Mouse (Mus musculus) embryo, embryonic 10.5 days (tissue): ENCODE data around the gene Nlrx1.
A peak's percentile ranks its signal among the peaks of the same experiment; 100 is the strongest.
"Not testable (repeated sequence)": the region's sequence is repeated elsewhere in the genome, so short reads cannot be mapped to it uniquely, and the experiment has no call there.

ENCODE experiments used
- DNase-seq: peaks from one replicate; pipeline ENCODE4 v3.0.0-alpha.2; 2015; ENCODE audit warnings: low spot score

Gene Nlrx1

DNA sequence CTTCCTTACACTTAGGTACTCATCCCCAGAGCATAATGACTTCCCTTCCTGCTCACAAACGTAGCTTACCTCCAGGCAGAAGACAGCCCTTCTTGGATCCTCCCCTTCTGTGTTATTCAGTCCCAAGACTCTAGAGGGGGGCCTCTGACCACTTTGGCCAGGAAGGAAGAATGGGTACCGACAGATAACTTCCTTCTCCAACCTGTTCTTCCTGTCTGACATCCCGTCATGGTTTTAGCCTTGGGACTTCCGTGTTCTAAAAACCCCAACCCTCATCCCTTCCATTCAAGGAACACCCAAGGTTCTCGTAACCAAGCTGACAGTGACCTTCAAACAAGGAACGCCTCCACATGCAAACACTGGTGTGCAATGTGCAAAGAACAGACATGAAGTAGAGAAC, at the start of gene Nlrx1:
Gene Nlrx1 (minus strand): TSS at position 168 of the 400 bp plus-strand sequence.
- DNase-seq: no peak

DNA sequence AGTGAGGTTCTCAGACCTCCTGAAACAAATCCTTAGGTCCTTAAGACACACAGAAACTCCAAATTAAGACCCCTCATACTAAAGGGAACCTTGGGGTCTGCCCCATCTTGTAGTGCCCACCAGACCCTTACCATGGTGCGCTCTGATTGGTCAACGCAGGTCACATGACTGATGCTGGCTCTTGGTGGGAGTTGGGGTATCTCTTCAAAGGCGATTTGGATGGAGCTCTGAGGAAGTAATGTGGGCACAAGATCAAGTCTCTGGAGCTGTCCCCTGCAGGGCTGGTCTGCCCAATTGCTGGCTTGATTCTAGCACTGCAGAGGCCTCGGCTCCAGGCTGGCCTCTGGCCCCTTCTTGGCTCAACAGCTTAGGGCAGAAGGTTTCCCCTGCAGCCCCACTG, 49.1 kb upstream of the Nlrx1 start:
- DNase-seq: no peak

DNA sequence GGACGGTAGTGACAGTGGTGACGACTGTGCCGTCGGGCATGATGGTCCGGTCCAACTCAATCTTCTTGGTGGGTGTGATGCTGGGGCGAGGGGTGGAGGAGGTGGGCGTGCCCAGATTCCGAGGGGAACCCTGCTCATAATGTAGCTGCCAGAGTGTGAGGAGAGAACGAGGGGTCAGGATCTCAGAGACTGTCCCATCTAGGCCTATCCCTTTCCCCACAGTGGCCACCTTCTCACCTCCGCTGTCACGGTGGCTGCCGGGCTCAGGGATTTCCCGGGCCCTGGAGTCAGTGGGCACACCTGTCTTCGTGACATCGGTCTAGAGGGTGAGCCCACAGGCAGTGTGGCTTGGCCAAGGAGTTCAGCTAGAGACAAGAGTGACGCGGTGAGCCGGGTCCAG, 46.5 kb upstream of the Nlrx1 start:
- DNase-seq: no peak

DNA sequence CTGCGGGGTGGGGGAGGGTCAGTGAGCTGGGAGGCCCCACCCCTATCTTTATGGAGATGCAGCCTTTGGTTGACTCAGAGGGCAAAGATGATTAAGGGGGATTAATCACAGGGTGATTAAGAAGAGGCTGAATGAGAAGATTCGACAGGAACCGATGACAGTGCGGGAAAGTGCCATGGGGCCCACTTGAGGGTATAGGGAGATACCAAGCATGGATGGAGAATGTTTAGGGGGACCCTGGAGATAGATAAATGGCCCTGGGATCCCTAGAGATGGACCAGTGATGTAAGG, 45.8 kb upstream of the Nlrx1 start:
- no peak for DNase-seq

DNA sequence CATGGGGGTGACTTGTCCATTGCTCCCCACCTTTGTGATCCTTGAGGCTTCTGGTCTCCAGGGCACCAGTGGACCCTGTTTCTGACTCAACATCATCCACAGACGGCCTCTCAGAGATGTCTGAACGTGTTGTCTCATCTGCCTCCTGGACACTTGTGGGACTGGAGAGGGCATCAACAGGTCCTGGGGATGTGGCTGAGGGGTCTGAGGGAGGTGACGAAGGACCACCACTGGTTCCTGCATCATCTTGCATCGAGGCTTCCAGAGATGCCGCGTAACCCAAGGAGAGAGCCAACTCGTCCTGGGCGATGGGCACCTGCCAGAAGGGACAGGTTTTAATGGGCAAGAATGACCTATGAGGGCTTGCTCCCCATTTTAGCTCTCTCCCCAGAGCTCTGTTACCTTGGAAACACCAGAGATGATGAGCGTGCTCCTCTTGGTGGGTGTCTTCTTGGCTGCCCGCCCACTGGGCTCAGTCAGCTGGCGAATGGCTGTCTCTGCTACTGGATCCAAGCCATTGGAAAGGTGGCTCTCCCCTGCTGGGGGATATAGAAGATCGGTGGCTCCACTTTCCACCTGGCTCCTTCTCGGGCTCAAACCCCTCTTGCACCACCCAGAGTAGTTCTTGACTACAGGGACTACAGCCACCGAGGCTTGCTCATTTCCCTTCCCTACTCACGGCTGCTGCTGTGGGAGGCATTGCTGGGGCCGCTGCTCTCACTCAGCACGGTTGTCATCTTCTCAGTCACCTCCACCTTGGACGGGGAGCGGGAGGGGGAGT, 45.3 kb upstream of the Nlrx1 start:
- DNase-seq: no peak

DNA sequence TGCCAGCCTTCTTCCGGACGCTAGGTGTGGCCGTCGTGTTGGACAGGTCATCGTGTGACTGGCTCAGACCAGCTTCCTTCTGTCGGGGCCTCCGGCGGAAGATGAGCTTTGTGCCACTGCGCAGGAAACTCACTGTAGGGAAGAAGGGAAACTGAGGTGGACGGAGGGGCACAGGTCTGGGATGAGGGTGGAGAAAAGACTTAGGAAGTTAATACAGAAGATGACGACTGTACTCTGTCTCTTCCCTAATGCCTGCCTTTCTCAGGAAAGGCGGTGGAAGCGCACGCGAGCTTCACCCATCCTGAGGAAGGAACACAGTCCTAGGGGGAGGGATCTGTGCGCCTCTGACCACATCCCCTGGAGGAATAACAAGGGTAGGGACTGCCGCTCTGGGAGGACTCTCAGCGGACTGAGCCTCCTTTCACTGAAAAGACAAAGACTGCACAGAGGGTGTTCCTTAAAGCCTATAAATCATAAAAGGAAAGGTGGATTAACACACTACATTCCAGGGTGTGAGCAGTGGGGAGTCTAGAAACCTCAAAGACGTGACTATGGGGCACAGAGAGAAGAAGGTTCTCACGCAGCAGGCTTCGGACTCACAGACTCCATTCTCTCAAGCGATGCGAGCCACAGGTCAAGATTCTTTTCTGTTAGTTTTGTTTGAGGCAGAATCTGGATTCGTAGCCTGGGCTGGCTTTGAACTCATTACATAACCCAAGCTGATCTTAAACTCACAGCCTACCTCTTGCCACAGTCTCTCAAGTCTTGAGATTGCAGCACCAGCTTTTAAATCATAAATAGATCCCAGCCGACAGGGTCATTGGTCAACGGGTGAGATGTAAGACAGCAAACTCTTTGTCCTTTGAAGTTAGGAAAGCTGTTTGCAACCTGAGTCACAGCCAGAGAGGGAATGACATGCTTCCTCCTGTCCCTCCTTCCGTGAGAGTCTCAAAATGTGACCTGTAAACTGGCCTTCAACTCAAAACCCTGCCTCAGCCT, 43.0 kb upstream of the Nlrx1 start:
- peak; percentile 58 for DNase-seq

DNA sequence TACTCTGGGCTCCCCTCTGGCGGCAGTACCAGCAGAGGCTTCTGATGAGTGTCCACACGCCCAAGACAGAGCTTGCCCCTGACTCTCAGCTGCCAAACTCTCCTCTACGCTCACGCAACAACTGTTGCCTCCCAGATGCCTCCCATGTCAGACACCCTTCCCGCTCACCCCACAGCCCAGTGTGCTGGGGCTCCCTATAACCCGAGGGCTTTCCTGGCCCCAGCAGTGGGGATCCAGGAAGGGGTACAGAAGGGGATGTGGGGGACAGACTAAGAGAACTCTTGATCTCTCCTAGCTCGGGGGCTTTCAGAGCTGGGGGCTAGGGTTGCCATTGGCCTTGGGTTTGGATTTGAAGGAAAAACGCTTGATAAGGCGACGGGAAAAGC, 42.3 kb upstream of the Nlrx1 start:
- DNase-seq: no peak

DNA sequence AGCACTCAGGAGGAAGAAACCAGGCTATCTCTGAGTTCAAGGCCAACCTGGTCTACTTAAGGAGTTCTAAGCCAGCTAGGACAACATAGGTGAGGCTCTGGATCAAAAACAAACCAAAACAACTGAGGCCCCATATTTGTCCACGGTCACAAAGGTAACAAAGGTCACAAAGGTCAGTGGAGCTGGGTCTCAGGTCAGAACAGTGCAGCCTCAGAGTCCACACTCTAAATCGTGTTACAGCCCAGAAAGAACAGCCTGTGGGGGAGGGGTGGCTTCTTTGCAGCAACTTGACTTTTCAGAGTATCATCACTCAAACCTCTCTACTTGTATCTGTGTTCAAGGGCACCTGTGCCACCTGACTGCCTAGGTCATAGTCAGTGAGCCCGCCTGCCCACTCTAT, 41.4 kb upstream of the Nlrx1 start:
- no peak for DNase-seq

DNA sequence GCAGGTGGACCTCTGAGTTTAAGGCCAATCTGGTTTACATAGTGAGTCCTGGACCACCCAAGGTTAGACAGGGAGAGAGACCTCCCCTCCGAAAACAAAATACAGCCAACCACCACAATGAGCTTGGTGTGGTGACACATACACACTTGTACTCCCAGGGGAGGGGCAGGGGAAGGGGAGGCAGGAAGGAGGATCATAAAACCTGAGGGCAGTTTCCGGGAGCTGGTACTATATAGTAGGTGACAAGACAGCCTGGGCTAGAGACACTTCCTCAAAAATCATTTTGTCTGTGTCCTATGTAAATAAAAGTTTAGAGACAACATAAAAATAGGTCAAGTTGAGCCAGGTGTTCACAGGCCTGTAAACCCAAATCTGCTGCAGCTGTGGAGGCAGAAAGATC, 38.8 kb upstream of the Nlrx1 start:
- DNase-seq: no peak

DNA sequence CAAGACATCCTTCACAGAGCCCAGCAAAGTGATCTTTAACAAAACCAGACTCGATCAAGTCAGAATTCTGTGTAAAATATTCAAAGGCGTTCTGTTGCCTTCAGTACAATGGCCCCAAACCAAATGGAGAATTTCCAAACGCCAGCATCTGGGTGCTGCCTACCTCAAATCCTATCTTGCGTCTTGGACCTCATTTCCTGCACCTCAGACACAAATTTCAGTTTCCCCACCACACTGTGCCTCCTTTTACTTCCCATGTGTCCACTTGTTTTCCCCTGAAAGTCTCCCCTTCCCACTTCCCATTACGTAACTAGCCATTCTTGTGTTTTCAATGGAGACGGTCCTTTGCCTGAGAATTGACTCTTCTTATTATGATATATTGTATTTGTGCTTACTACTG, 38.1 kb upstream of the Nlrx1 start:
- no peak for DNase-seq

DNA sequence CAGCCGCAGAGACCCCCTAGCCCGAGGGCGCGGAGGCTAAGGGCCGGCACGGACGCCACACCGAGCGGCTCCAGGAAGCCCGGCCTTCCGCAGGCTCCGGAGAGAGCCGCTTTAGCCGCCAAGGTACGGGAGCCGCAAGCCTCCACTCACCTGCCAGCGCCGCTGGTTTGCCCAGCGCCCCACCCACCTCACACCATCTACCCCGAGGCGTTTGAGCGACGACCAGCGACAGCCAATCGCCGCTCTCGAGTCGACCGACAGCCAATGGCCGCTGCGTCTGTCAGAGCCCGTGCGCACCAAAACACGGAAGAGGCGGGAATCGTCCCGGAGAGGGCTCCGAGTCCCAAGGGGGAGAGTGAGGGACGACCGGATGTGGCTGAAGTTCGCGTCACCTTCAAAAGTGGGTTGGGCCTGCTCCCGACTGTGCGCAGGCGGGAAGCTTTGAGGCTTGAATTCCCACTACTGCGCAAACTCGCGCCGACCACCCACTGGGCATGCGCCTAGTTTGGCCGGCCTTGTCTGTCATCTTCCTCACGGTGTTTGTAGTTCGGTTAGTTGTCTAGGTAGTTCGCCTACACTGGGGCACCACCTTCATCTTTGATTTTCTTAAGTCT, 37.2 kb upstream of the Nlrx1 start, which contains the start of gene Hinfp:
Gene Hinfp (minus strand): TSS at position 206 of the 614 bp plus-strand sequence.
- peak; percentile 99 for DNase-seq

DNA sequence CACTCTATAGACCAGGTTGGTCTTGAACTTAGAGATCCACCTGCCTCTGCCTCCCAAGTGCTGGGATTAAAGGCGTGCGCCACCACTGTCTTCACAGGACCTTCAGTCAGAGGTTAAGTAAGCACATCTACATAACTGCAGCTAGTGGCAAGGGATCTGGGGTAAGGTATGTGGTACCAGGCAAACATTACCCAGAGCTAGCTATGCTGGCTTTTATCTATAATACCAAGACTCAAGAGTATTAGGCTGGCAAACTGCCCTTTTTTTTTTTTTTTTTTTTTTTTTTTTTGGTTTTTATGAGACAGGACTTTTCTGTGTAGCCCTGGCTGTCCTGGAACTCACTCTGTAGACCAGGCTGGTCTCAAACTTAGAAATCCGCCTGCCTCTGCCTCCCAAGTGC, 31.6 kb upstream of the Nlrx1 start:
- DNase-seq: not testable (repeated sequence)

DNA sequence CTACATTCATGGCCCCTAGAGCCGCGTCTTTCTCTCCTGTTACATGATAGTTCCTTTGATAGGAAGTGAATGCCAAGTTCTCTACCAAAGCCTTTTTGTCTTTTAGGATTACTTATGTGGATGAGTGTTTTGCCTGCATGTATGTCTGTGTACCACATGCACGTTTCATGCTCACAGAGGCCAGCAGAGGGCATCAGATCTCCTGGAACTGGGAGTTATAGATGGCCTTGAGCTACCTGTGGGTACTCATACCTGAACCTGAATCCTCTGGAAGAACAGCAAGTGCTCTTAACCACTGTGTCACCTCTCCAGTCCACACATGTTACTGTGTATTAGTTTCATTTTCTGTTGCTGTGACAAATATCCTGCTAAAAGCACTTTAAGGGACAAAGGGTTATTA, 24.1 kb upstream of the Nlrx1 start:
- peak; percentile 59 for DNase-seq

DNA sequence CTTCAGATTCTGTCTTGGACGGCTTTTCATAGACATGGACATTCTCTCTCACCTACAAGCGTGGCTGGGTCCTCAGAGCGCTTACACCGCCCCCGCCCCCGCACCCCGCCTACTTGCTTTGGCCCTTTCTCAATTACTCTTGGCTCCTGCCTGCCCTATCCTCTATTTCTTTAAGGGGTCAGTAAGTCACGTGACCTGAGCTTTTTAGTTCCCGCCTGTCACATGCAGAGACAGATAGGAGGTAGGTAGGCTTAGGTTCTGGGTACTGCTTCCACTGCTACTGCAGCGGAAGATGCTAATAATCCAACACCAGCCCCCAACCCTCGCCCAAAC, 20.5 kb upstream of the Nlrx1 start:
- peak; percentile 42 for DNase-seq

DNA sequence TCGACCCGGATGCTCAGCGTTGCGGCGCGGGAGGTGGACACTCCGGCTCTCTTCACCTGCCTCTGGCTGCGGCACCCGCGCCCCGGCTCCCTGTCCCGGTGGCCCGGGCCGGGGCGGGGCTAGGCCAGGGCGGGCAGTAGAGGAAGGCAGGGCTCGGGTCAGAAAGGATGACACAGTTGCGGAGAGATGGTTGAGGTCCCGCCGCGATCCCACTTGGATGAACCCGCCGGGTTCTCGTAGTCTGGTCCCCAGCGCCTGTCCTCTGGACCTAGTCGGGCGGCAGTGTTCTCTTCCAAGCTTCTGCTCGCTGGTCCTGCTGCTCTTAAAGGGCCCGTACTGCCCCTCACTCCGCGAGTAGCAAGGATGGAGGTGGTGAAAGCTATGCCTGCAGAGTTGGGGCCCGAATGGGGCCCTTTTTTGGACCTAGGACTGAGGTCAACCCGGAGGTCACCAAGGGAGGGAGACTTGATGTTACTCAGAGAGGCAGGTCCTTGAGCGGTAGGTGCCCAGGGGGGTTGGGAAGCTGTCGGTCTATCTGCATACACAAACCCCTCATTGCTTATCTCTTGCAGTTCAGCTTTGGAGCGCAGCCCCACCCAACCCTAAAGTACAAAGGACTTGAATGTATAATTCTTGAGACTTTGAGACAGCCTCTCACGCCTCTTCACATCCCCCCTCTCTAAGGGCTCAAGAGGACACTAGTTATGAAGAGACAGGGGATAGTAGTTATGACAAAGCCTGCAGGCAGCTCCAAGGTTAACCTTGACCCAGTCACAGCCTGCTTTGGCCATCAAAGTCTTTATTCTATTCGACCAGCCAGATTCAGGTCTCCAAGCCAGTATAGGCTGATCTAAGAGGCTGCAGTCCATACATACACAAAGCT, 19.9 kb upstream of the Nlrx1 start, which contains the start of gene Abcg4:
Gene Abcg4 (minus strand): TSS at position 540 of the 883 bp plus-strand sequence.
- peak; percentile 64 for DNase-seq

DNA sequence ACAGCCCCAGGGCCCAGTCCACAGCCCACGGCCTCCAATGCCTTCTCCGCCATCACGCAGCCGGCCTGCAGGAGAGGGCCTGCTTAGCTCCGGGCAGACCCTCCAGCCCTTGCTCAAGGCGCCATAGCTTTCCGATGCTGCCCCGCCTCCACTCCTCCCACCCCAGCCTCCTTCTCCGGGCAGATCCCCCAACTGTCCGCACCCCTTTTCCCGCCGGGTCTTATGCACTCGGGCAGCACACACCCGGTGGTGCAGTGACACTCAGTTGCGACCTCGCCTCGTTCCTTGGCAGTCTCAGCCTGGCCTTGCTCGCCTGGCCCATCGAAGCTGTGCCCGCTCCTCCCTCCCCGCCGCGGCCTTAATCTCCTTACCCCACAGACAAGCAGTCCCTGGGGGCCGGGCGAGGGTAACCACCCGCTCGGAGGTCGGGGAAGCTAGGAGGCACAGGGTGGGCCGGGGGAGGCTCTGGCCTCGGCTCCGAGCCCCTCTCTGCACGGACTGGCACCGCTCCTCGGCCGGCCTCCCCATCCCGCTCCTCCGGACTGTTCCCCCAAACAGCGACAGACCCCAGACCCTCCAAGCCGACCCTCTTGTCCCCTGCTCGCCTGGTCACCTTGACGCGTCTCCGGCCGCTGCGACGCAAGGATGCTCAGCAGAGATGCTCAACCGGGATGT, 19.1 kb upstream of the Nlrx1 start:
- peak; percentile 52 for DNase-seq

DNA sequence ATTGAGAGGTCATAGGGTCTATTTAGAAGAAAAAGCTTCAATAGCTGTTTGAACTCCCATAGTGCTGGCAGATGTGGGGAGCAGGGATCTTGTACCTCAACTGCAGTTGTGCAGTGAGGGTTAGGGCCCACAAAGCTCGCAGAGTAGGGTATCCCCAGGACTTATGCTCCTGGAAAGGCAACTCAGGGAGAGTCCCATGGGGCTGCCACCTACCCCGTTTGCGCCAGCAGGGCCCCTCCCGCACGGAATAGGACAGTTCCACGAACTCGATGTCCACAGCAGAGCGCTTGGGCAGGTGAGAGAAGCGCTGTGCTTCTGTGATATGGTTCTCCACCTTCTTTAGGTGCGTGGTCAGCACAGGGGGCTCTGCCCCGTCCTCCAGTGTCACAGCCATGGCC, 18.6 kb upstream of the Nlrx1 start:
- DNase-seq: no peak

DNA sequence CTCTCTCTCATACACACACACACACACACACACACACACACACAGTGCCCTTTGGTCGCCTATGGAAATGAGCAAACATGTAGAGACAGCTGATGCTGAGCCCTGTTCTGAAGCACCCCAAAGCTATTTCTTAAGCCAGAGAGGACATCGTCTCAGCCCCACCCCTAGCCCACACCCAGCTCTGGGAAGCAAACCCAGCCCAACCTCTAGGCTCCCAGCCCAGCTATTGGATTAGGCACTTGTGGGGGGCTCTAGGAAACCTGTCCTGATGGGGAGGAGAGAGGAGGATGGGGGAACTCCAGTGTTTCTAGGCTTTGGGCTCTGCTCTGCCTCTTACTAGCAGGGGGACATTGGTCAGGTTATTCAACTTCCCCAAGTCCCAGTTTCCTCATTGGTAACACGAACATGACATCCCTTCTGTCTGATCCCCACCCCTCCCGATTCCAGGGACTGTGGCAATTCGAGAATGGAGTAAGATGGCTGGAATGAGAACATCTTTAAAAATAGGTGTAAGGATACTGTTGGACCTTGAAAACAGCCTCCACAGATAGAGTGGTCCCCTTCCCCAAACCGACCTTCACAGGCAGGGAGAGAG, 18.0 kb upstream of the Nlrx1 start:
- no peak for DNase-seq

DNA sequence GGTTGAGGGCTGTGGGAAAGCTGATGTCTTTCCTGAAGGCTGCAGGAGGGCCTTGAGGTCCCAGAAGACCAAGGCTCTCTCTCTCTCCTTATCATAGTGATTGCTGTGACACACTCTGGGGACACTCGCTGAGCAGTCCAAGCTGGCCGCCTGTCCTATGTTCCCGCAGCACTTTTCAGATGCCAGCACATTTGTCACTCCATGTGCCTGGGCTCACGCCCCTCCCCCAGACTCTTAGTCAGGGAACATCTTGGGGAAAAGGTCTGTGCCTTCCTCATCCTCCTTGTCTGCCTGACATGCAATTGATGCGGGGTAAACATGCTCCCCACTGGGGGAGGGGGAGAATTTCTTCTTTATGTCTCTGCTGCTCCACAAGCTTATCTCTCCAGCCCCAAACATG, 14.8 kb upstream of the Nlrx1 start:
- no peak for DNase-seq

DNA sequence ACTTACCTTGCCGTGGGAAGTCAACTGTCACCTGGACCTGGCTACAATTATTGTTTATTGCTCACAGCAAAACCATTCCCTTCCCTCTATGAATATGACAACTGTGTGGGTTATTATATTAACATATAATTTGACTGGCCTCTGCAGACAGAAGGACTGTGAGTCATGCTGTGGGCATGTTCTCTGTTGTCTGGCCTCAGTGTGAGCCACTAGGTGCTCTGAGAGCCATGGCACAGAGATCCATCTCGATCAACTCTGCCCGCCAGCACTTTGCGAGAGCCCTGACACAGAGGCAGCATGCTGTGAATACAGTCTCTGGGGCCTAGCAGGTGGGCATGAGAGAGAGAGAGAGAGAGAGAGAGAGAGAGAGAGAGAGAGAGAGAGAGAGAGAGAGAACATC, 1.6 kb upstream of the Nlrx1 start:
- no peak for DNase-seq

DNA sequence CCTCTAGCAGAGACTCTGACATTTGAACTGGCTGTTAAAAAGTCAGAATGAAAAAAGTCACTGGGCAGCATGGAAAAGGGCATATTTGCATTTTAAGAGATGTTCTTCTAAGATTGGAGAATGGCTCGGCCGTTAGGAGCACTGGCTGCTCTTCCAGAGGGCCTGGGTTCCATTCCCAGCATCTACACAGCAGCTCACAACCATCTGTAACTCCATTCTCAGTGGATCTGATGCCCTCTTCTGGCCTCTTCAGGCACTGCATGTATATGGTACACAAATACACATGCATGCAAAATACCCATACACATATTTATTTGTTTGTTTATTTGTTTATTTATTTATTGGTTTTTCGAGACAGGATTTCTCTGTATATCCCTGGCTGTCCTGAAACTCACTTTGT, 678 bp upstream of the Nlrx1 start:
- no peak for DNase-seq
